In the genomic region with DNA sequence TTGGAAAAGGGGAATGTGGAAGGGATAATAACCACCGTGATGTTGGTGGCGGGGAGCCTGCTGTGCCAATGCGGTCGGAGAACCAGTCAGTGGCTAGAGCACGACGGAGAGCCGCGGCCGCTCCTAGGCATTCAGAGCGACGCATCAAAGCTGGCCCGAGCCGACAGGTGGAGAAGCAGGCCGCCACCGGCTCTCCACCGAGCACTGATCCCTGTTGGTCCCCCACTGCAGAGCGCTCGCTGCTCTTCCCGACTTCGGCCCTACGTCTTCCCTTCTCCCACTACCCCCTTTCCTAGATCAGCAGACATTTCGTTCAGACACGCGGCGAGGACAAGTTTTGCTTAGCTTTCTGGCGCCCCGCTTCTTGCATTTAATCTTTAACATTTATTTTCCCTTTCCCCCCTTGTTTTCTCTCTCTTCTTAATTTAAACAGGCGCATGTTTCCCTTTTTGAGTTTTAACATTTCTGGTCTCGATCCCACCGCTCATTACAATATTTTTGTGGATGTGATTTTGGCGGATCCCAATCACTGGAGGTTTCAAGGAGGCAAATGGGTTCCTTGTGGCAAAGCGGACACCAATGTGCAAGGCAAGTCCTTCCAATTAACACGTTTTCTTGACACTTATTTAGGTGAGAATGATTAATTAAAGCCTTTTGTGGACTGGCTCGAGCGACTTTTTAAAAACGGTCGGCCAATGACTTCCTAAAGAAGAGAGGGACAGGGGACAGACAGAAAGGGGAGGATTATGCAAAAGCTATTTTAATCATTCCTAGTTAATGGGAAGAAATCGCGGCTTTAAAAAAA, we compare ENCODE assay signal across 8 mouse cellular contexts. TPM values are rescaled to one million over a fixed set of nuclear protein-coding genes. Genes with fewer than 3 reads are reported as not detected.
DNase-seq lines count a peak whose midpoint lies in the region; ATAC-seq and TF ChIP-seq lines count a peak whose summit lies in the region.
"Had no signal": no experiment of that assay in that cellular context is flagged by ENCODE, and none has a peak within 500 bp of the region (broad histone marks: within the 10 kb centered on the region; RNA-seq: fewer than 3 reads in every experiment).

No protein-coding gene starts in this region.

- H3K9me3 ChIP-seq in forebrain, embryonic 13.5 days (replicated peaks), result no peaks in the 10 kb centered on the region

- peak overlapping the region; percentile 49 for H3K4me2 ChIP-seq in forebrain, embryonic 13.5 days

- intact Hi-C loops in left cerebral cortex, adult 2 months (cut with DNase I), result loop anchor here (2.0 kb wide), 1 partner anchor 149 kb away; no protein-coding TSS in a partner anchor
- intact Hi-C loops in left cerebral cortex, postnatal 25 days (cut with DNase I), result loop anchor here (10.0 kb wide), 1 partner anchor 479 kb away; no protein-coding TSS in a partner anchor
- intact Hi-C loops in gastrocnemius, postnatal 36 days (cut with DNase I), result no loop called here

- H3K27ac ChIP-seq in left cerebral cortex, adult 2 months, result peak overlapping the region; percentile 94
- H3K27ac ChIP-seq in forebrain, embryonic 13.5 days, result peak overlapping the region; percentile 97

- TF ChIP-seq CTCF in left cerebral cortex, adult 2 months (IDR thresholded peaks at IDR 0.05), result no peak

- ATAC-seq in common myeloid progenitor, adult 5-6 weeks (replicated peaks; ENCODE audit: low read depth, poor library complexity, severe bottlenecking), result peak; percentile 10; the same call in 1 of the 2 replicates
- peak; percentile 11; the same call in 1 of the 2 replicates for ATAC-seq in forebrain, embryonic 13.5 days
- ATAC-seq in neutrophil, adult 5-6 weeks (ENCODE audit: extremely low read depth, insufficient number of reproducible peaks, low FRiP score, poor library complexity, severe bottlenecking), result 0 out of 2 replicates have a peak, but pooled peaks have one; percentile 15

- H3K4me3 ChIP-seq in left cerebral cortex, adult 2 months, result peak overlapping the region; percentile 71
- peak overlapping the region; percentile 54 for H3K4me3 ChIP-seq in forebrain, embryonic 13.5 days

- no peaks in the 10 kb centered on the region for H3K36me3 ChIP-seq in forebrain, embryonic 13.5 days (ENCODE audit: poor library complexity, severe bottlenecking)

- peaks cover 68% of the 10 kb centered on the region for H3K27me3 ChIP-seq in forebrain, embryonic 13.5 days

- H3K9ac ChIP-seq in forebrain, embryonic 13.5 days, result peak overlapping the region; percentile 84

- under 1% methylated on average over 38 of the region's 39 CpGs for WGBS in forebrain, embryonic 13.5 days

- peaks cover 33% of the 10 kb centered on the region for H3K4me1 ChIP-seq in forebrain, embryonic 13.5 days

- DNase-seq in left cerebral cortex, adult 2 months (ENCODE audit: extremely low spot score in 1 of 2, low spot score in 2 of 2), result peak; percentile 26 to 35
- no peak for DNase-seq in left cerebral cortex, postnatal 25 days (ENCODE audit: low spot score in 2 of 2)
- peak; percentile 29 for DNase-seq in kidney, postnatal 10 days
- no peak for DNase-seq in gastrocnemius, postnatal 36 days

RNA-seq across cellular contexts. Expression of a gene that starts 3.0 kb away (rescaled TPM):
- 100 to 1,000 TPM; 116 to 131 TPM for total RNA-seq in left cerebral cortex, adult 2 months (2021)
- total RNA-seq in left cerebral cortex, postnatal 25 days (2021), result 100 to 1,000 TPM; 111 to 119 TPM
- total RNA-seq in common myeloid progenitor, adult 5-6 weeks (2017), result 1.5 TPM in 1 of 2 replicates, not detected in the other
- polyA plus RNA-seq in forebrain, embryonic 13.5 days (2015; fragmentation: Nextera tagmentation; extraction: Ambion mirVana), result 36.3 and 45.1 TPM in 2 replicates
- 0.98 and 1.5 TPM in 2 replicates for total RNA-seq in neutrophil, adult 5-6 weeks (2017)
- not detected for total RNA-seq in gastrocnemius, postnatal 36 days (2021)
- polyA plus RNA-seq: large intestine, adult 2 months had no signal

Comparison
In these comparisons a context has a peak if more than half of its experiments do, and no peak if none do; other contexts are left out.
1. DNase-seq: peak in left cerebral cortex, adult 2 months (2 of 2) and kidney, postnatal 10 days (single experiment); none in left cerebral cortex, postnatal 25 days (0 of 2) and gastrocnemius, postnatal 36 days (0 of 2).
2. RNA of a gene that starts 3.0 kb away (total RNA-seq): 116 to 131 TPM in left cerebral cortex, adult 2 months and 111 to 119 TPM in left cerebral cortex, postnatal 25 days; 0.98 to 1.5 TPM in neutrophil, adult 5-6 weeks, 1.5 TPM in common myeloid progenitor, adult 5-6 weeks and not detected in gastrocnemius, postnatal 36 days; every median in the first group is over 10 times any median in the second.
3. Peak in every context shown above with its lines, with median percentiles within 50 percentile points of each other: ATAC-seq.